Mouse (Mus musculus) erythroblast, embryonic 14.5 days (primary cell): ENCODE measurements around the gene Gm37240.

Source experiments
- GATA1 ChIP-seq: IDR thresholded peaks from 2 replicates; pipeline ENCODE4 v1.6.1; 2012; ENCODE audit warnings: low read length, inconsistent platforms, mixed read lengths
- TAL1 ChIP-seq: IDR thresholded peaks from 3 replicates; pipeline ENCODE4 v1.6.1; 2012; ENCODE audit warnings: low read length, inconsistent platforms, mixed read lengths

DNA sequence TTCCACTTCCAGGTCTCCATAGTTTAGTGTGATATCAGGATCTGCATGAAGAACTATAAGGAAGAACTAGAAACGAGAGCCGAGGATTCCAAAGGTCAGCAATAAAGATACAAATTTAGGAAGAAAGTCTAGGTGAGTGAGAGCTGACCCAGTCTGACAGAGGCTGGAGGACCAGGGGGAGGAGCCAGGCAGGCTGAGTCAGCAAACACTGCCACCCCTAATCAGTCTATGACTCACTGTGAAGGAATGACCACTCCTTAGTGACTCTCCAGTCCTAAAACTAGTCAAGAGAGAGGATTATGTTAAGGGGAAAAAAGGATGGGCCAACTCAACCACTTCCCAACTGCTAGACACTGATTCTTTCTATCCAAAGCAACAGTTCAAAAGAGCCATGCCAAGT, 6.6 kb downstream of the Gm37240 start:
- TF ChIP-seq GATA1 (no peak), TAL1 (no peak)
